Mouse (Mus musculus) heart, adult 9 months (tissue): Measurements from ENCODE around the gene Itpka.

Experiments used
- DNase-seq, 2 experiments: peaks; one replicate each; pipeline ENCODE4 v3.0.0; 2022; ENCODE audit warnings: low spot score in 2 of 2

The Itpka gene

GRCm38 (mm10) chr2:119757601-119758100 lies 15.5 kb downstream of the Itpka start:
- DNase-seq = no peak

DNA sequence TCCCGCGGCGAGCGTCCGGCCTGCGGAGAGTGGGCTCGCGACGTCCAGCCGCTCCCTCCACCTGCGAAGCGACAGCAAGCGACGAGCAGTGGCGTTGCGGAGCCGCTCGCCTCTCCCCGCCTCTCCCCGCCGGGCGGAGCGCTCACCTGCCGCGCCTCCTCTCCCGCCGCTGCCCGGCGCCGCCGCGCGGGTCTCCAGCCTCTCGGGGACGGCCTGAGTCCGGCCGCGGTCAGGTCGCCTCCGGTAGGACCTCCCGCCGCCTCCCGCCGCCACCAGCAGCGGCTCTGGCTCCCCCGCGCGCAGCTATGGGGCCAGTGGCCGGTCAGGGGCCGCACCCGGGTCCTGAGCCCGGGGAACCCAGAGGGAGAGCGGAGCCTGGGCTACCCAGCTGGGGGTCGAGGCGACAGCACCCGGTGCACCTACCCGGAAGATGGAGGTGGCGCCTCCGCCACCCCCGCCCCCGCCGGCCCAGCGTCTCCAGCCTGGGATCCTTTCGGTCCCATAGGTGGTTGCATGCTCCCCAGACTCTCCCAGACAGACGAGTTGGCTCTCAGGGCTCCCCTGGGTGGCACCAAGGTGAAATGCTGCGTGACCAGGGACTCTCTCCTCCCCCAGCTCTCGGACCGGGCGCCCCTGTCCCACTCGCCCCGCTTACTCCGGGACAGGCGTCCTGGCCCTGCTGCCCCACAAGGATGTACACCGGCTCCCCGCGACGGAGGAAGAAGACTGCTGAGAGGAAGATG lies 16.1 kb downstream of the Itpka start:
- DNase-seq = no peak

- DNase-seq = no peak
Observed at GRCm38 (mm10) chr2:119758844-119759835, 17.0 kb downstream of the Itpka start.

GRCm38 (mm10) chr2:119760251-119760650 lies 18.1 kb downstream of the Itpka start, which contains the start of gene Ltk:
Gene Ltk, minus strand, starts transcription at chr2:119760431.
- DNase-seq = no peak

DNA sequence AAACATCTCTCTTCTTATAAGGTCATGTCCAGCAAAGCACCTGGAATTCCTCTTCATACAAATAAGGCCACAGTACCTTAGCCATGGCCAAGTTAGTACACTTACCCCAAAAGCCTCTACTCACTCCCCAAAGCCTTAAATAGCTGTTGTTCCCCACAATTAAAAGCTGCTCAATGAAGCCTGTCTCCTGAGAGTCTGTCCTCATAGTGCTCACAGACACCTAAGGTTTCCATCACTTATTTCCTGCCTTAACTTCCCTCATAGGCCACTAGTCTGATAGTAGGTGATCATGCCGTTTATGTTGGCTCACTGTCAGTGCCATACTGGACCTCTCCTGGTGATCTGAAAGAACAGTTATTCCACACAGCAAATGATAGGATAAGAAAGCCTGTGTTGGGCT lies 20.1 kb downstream of the Itpka start:
- DNase-seq = no peak

DNA sequence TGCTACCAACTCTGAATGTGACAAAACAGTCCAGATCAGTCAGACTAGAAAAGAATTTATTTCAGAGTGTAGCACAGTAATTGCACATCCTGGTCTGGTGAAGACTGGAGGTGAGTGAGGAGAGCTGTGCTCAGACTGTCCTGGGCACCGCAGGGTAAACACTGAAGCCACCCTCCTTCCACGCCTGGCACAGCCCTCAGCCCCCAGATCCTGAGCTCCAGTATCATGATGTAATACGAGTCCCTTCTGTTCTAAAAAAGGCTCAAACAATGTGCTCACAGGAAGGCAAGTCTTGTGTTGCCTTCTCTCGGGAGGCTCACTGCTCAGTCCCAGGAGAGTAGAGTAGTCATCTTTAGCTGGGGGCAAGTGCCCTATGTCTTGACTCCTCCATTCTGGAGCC lies 21.8 kb downstream of the Itpka start:
- DNase-seq = no peak

- no peak for DNase-seq
Observed at GRCm38 (mm10) chr2:119767246-119767645, 25.1 kb downstream of the Itpka start.

DNA sequence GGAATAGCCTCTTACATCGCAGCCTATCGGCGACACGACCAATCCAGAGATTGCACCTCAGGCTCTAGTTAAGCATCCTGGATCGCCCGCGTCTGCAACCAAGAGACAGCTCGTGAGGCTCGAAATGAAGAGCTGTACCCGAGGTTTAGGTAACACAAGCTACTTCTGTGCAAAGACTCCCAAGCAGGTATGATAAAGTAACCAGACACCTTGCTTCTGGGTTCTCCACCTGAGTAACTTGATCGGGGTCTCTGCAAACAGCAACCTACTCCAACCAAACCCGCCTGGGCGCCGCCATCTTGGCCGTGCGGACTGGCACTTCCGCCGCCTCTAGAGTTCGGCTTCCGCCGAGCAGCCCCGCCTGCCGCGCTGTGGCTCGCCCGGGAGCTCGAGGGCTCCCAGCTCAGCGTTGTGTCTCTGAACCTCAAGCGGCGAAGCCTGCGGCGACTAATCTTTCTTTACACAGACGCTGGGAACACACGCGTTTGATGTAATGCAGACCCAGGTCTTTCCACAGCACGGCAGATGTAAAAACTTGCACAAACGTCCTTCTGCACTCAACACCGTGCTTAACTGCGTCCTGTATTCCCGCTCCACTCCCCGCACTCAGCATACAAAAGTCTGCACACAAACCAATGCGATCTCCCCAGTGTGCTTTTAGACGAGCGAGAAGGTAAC lies 45.2 kb downstream of the Itpka start, which contains the start of gene Rpap1:
Rpap1 (minus strand) TSS at position 332 of the 678 bp plus-strand sequence.
- peak; percentile 67 to 75 for DNase-seq

DNA sequence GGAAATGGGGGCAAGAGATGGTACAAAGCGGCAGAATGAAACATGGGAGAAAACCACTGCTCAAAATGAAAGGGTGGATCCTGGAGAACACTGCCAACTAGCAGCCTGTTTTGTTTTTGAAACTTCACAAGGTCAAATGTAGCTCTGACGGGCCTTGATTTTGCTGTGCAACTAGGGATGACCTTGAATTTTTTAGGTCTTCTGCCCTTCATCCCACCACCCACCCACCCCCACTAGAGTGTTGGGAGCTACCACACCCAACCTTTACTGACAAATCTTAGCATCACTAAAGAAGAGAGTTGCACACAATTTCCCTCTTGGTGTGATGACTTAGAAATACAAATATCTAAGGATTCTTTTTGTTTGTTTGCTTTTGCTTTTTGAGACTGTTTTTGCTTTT lies 47.9 kb downstream of the Itpka start:
- no peak for DNase-seq

GRCm38 (mm10) chr2:119797279-119797783 lies 55.2 kb downstream of the Itpka start, which contains the start of gene Tyro3:
Gene Tyro3, plus strand, starts transcription at chr2:119797733.
- DNase-seq = no peak

GRCm38 (mm10) chr2:119798246-119798927 lies 56.2 kb downstream of the Itpka start:
- peak; percentile 74 to 76 for DNase-seq

DNA sequence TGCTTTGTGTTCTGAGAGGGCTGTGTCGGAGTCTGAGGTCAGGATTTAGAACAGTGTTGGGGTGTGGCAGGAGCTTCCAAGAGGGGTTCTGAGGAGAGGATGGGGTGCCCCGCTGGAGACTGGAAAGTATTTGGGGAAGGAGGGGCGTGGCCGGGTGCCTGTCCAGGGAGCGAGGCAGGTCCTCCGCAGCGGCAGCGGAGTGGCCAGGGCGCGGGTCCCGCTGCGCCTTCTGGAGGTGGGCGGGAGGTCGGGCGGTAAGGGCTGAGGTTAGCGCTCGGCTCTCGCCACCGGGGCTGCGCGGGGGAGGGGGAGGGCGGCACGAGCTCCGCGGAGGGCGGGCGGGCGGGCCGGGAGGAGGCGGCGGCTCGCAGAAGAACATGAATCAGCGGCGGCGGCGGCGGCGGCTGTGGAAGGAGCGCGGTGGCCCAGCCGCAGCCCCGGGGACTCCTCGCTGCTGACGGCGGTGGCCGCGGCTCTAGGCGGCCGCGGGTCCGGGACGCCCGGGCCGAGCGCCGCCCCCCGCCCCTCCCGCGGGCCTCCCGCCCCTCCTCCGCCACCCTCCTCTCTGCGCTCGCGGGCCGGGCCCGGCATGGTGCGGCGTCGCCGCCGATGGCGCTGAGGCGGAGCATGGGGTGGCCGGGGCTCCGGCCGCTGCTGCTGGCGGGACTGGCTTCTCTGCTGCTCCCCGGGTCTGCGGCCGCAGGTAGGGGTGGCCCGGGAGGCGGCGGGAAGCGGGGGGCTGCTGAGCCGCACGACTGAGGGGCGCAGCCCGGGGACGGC lies 57.2 kb downstream of the Itpka start:
- peak in 1 of 2 experiments; percentile 25 for DNase-seq

- DNase-seq = no peak
Observed at GRCm38 (mm10) chr2:119799961-119800550, 57.9 kb downstream of the Itpka start.
